Mouse (Mus musculus) midbrain, embryonic 10.5 days (tissue): ENCODE results near the gene Rps3a1. TPM values are rescaled to one million over a fixed set of nuclear protein-coding genes. Genes with fewer than 3 reads are reported as not detected.

Source experiments
- DNase-seq: peaks from one replicate; pipeline ENCODE4 v3.0.0-alpha.2; 2017; ENCODE audit warnings: low spot score
- H3K27ac ChIP-seq: fragments of 300-500 bp; sonication (generic); replicated peaks from 2 replicates; pipeline ENCODE4 v1.5.1; 2016; ENCODE audit warnings: mild to moderate bottlenecking
- H3K27me3 ChIP-seq: fragments of 300-500 bp; sonication (generic); 2 replicates; pipeline ENCODE4 v1.6.1; 2016; ENCODE audit warnings: low read depth, mild to moderate bottlenecking; ENCODE audit not compliant: poor library complexity, severe bottlenecking
- H3K36me3 ChIP-seq: fragments of 300-500 bp; sonication (generic); 2 replicates; pipeline ENCODE4 v1.6.1; 2016; ENCODE audit warnings: mild to moderate bottlenecking, moderate library complexity
- H3K4me1 ChIP-seq: fragments of 300-500 bp; sonication (generic); 2 replicates; pipeline ENCODE4 v1.6.1; 2016
- H3K4me3 ChIP-seq: fragments of 300-500 bp; sonication (generic); 2 replicates; pipeline ENCODE4 v1.5.1; 2016; ENCODE audit warnings: mild to moderate bottlenecking, moderate library complexity
- H3K9me3 ChIP-seq: fragments of 300-500 bp; sonication (generic); replicated peaks from 2 replicates; pipeline ENCODE4 v1.6.1; 2016; ENCODE audit warnings: mild to moderate bottlenecking
- WGBS: fragments of 180-500 bp; shearing (Covaris S2); methylation state at CpG from one replicate; pipeline ENCODE4 v1.1.7; 2016; 5-methylcytosine and 5-hydroxymethylcytosine counted together
- polyA plus RNA-seq: library from polyadenylated mRNA; unstranded; fragments of >200 nt; fragmentation: Nextera tagmentation; extraction: Ambion mirVana; gene quantifications from 2 replicates; pipeline ENCODE4 v1.2.1, GENCODE M21; 2016

Rps3a1 gene
- polyA plus RNA-seq, 1 experiment from 2014 or later = 1,130 TPM

- WGBS = 94% methylated on average over 6 of the region's 6 CpGs
- Histone ChIP-seq H3K4me3 (no peak overlapping the region), H3K27me3 (no peaks in the 10 kb centered on the region), H3K27ac (no peak overlapping the region), H3K9me3 (no peaks in the 10 kb centered on the region), H3K4me1 (peaks cover 13% of the 10 kb centered on the region), H3K36me3 (peaks cover 75% of the 10 kb centered on the region)
- DNase-seq = no peak
Measured at GRCm38 (mm10) chr3:86136936-86137574, 5.4 kb downstream of the Rps3a1 start.

- 88% methylated on average over 6 of the region's 6 CpGs for WGBS
- Histone ChIP-seq H3K9me3 (no peaks in the 10 kb centered on the region), H3K4me3 (no peak overlapping the region), H3K36me3 (peaks cover 70% of the 10 kb centered on the region), H3K4me1 (peaks cover 8% of the 10 kb centered on the region), H3K27ac (no peak overlapping the region), H3K27me3 (no peaks in the 10 kb centered on the region)
- DNase-seq = no peak
Measured at GRCm38 (mm10) chr3:86135886-86136563, 6.5 kb downstream of the Rps3a1 start.

GRCm38 (mm10) chr3:86134939-86135638 is 7.4 kb downstream of the Rps3a1 start:
- Histone ChIP-seq H3K27ac (no peak overlapping the region), H3K4me3 (no peak overlapping the region), H3K36me3 (peaks cover 60% of the 10 kb centered on the region), H3K9me3 (no peaks in the 10 kb centered on the region), H3K27me3 (no peaks in the 10 kb centered on the region), H3K4me1 (no peaks in the 10 kb centered on the region)
- WGBS = 93% methylated on average over 6 of the region's 6 CpGs
- DNase-seq = no peak

GRCm38 (mm10) chr3:86129757-86130156 is 12.7 kb downstream of the Rps3a1 start:
- Histone ChIP-seq H3K9me3 (no peaks in the 10 kb centered on the region), H3K36me3 (peaks cover 7% of the 10 kb centered on the region), H3K27me3 (no peaks in the 10 kb centered on the region), H3K4me1 (no peaks in the 10 kb centered on the region), H3K27ac (no peak overlapping the region), H3K4me3 (no peak overlapping the region)
- peak; percentile 45 for DNase-seq
- 17% methylated on average over 6 of the region's 6 CpGs for WGBS

- Histone ChIP-seq H3K27me3 (no peaks in the 10 kb centered on the region), H3K4me3 (no peak overlapping the region), H3K27ac (no peak overlapping the region), H3K4me1 (peaks cover 6% of the 10 kb centered on the region), H3K36me3 (peaks cover 11% of the 10 kb centered on the region; the same call in 1 of the 2 replicates), H3K9me3 (no peaks in the 10 kb centered on the region)
- no peak for DNase-seq
- 92% methylated on average over 8 of the region's 8 CpGs for WGBS
Measured at GRCm38 (mm10) chr3:86123251-86123746, 19.2 kb downstream of the Rps3a1 start.

- H3K4me3 ChIP-seq = no peak overlapping the region
- no peak for DNase-seq
- peaks cover 11% of the 10 kb centered on the region; the same call in 1 of the 2 replicates for H3K36me3 ChIP-seq
- no peaks in the 10 kb centered on the region for H3K9me3 ChIP-seq
- no peaks in the 10 kb centered on the region for H3K27me3 ChIP-seq
- H3K4me1 ChIP-seq = peaks cover 6% of the 10 kb centered on the region
- no peak overlapping the region for H3K27ac ChIP-seq
Measured at GRCm38 (mm10) chr3:86122156-86122555, 20.3 kb downstream of the Rps3a1 start.

- Histone ChIP-seq H3K4me1 (peaks cover 6% of the 10 kb centered on the region), H3K27ac (no peak overlapping the region), H3K9me3 (no peaks in the 10 kb centered on the region; the same call in 1 of the 2 replicates), H3K36me3 (peaks cover 20% of the 10 kb centered on the region), H3K27me3 (no peaks in the 10 kb centered on the region), H3K4me3 (no peak overlapping the region)
- no peak for DNase-seq
- WGBS = 77% methylated on average over 16 of the region's 16 CpGs
Measured at GRCm38 (mm10) chr3:86119237-86119932, 23.1 kb downstream of the Rps3a1 start.

- H3K27ac ChIP-seq = no peak overlapping the region
- H3K4me1 ChIP-seq = peaks cover 9% of the 10 kb centered on the region
- H3K9me3 ChIP-seq = no peaks in the 10 kb centered on the region; the same call in 1 of the 2 replicates
- 83% methylated on average over 4 of the region's 4 CpGs for WGBS
- H3K4me3 ChIP-seq = no peak overlapping the region
- no peaks in the 10 kb centered on the region for H3K27me3 ChIP-seq
- peaks cover 11% of the 10 kb centered on the region for H3K36me3 ChIP-seq
- DNase-seq = no peak
Measured at GRCm38 (mm10) chr3:86116951-86117350, 25.6 kb downstream of the Rps3a1 start.

GRCm38 (mm10) chr3:86114659-86115338 is 27.7 kb downstream of the Rps3a1 start:
- WGBS = 81% methylated on average over 12 of the region's 12 CpGs
- no peak for DNase-seq
- H3K4me1 ChIP-seq = peaks cover 14% of the 10 kb centered on the region
- H3K4me3 ChIP-seq = no peak overlapping the region
- no peaks in the 10 kb centered on the region; the same call in 1 of the 2 replicates for H3K9me3 ChIP-seq
- peaks cover 9% of the 10 kb centered on the region for H3K36me3 ChIP-seq
- H3K27ac ChIP-seq = no peak overlapping the region
- H3K27me3 ChIP-seq = no peaks in the 10 kb centered on the region

GRCm38 (mm10) chr3:86112766-86113165 is 29.7 kb downstream of the Rps3a1 start:
- Histone ChIP-seq H3K9me3 (no peaks in the 10 kb centered on the region; the same call in 1 of the 2 replicates), H3K36me3 (peaks cover 9% of the 10 kb centered on the region), H3K4me3 (no peak overlapping the region), H3K27me3 (no peaks in the 10 kb centered on the region), H3K4me1 (peaks cover 11% of the 10 kb centered on the region), H3K27ac (no peak overlapping the region)
- no peak for DNase-seq
- WGBS = 90% methylated on average over 7 of the region's 7 CpGs

- Histone ChIP-seq H3K27ac (no peak overlapping the region; the same call in 1 of the 2 replicates), H3K9me3 (no peaks in the 10 kb centered on the region), H3K27me3 (no peaks in the 10 kb centered on the region), H3K4me3 (no peak overlapping the region), H3K4me1 (peaks cover 20% of the 10 kb centered on the region), H3K36me3 (no peaks in the 10 kb centered on the region)
- peak; percentile 48 for DNase-seq
- 29% methylated on average over 10 of the region's 10 CpGs for WGBS
Measured at GRCm38 (mm10) chr3:86110077-86110476, 32.4 kb downstream of the Rps3a1 start.

GRCm38 (mm10) chr3:86109099-86109498 is 33.4 kb downstream of the Rps3a1 start:
- 93% methylated on average over 7 of the region's 7 CpGs for WGBS
- peaks cover 20% of the 10 kb centered on the region for H3K4me1 ChIP-seq
- H3K4me3 ChIP-seq = no peak overlapping the region
- no peaks in the 10 kb centered on the region for H3K27me3 ChIP-seq
- no peaks in the 10 kb centered on the region for H3K36me3 ChIP-seq
- no peak overlapping the region for H3K27ac ChIP-seq
- no peak for DNase-seq
- no peaks in the 10 kb centered on the region for H3K9me3 ChIP-seq
